Mouse (Mus musculus) bone marrow, adult 2 months (tissue): ENCODE results near the gene Tfcp2. TPM values are rescaled to one million over a fixed set of nuclear protein-coding genes. Genes with fewer than 3 reads are reported as not detected.
"Not testable (repeated sequence)": the region's sequence is repeated elsewhere in the genome, so short reads cannot be mapped to it uniquely, and the experiment has no call there.

Experiments
- H3K27ac ChIP-seq: fragments of 200-500 bp; 2 replicates; pipeline ENCODE4 v1.5.1; 2012; ENCODE audit warnings: low read depth, mild to moderate bottlenecking, control low read depth, inconsistent platforms, low read length; ENCODE audit not compliant: control insufficient read depth, poor library complexity, insufficient read depth
- H3K4me1 ChIP-seq: fragments of 200-500 bp; 2 replicates; pipeline ENCODE4 v1.6.1; 2011; ENCODE audit warnings: low read length; ENCODE audit not compliant: control insufficient read depth, insufficient read depth
- H3K4me3 ChIP-seq: fragments of 200-500 bp; replicated peaks from 2 replicates; pipeline ENCODE3; 2011; ENCODE audit warnings: mild to moderate bottlenecking, low read depth, low read length, control low read depth; ENCODE audit not compliant: control insufficient read depth
- CTCF ChIP-seq: fragments of 200-500 bp; IDR thresholded peaks from 2 replicates; pipeline ENCODE4 v1.5.1; 2011; ENCODE audit warnings: low read length, control low read depth; ENCODE audit not compliant: control insufficient read depth, insufficient read depth
- POLR2A ChIP-seq: fragments of 200-500 bp; IDR thresholded peaks from 2 replicates; pipeline ENCODE4 v1.6.1; 2011; ENCODE audit warnings: low read depth, mild to moderate bottlenecking, control low read depth, low read length, borderline replicate concordance; ENCODE audit not compliant: control insufficient read depth
- WGBS: fragments of 180-500 bp; shearing (Covaris S2); methylation state at CpG from one replicate; pipeline ENCODE4 v1.1.7; 2018; 5-methylcytosine and 5-hydroxymethylcytosine counted together
- polyA plus RNA-seq: library from polyadenylated mRNA; stranded (reverse); fragments of >200 nt; gene quantifications from 2 replicates; pipeline ENCODE4 v1.2.4, GENCODE M21; 2011; ENCODE audit warnings: low replicate concordance; ENCODE audit not compliant: missing spikeins, insufficient read depth, insufficient read length

Tfcp2 gene
- polyA plus RNA-seq, 1 experiment, result 11.8 TPM

DNA sequence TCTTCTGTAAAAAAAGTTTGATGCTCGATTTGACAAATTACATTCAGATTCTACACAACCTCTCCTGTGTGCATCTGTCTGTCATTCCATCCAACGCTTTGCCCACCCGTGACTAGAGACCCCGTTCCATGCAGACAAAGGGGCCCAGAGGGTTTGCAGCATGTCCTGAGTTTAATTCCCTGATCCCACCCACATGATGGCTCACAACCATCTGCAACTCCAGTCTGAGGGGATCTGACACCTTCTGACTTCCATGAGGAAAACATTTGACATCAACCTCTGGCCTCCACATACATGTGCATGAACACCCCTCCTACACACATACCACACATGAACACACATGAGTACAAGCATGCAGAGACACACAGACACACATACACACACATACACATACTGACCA, 10.4 kb downstream of the Tfcp2 start:
- H3K4me1 ChIP-seq, result no peaks in the 10 kb centered on the region; the same call in 1 of the 2 replicates
- H3K4me3 ChIP-seq, result no peak overlapping the region
- 68% methylated on average over 4 of the region's 4 CpGs for WGBS
- no peak overlapping the region for H3K27ac ChIP-seq
- TF ChIP-seq POLR2A (no peak), CTCF (no peak)

DNA sequence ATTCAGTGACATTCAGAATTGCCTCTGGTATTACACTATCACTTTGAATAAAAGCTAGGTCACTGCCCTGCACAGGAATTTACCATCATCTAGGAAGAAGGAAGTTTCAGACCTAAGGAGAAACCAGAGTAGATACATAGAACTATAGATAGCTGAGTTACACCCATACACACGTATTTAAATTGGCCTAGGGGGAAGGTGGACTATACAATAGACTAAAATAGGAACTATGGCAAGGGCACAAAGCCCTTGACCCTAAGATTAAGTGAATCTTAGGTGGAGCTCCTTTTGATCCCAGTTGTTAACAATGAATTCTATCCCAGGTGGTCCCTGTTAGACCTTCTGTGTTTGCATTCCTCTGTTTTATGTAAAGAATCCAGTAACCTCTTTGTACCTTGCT, 10.8 kb downstream of the Tfcp2 start:
- 57% methylated on average over 1 of the region's 1 CpGs for WGBS
- H3K4me1 ChIP-seq, result not testable (repeated sequence)

DNA sequence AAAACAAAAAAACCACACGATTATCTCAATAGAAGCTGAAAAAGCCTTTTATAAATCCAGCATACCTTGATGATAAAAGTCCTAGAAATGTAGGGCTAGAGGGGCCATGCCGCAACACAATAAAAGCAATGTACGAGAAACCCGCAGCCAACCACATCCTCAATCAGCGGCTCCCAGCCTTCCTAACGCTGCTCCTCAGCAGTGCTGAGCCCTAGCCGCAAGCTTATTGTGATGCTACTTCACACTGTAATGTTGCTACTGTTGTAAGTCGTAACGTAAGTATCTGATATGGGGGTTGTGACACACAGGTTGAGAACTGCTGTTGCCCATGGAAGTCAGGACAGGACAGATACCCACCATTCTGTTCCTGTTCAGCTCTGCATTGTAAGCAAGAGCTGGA, 12.4 kb downstream of the Tfcp2 start:
- Histone ChIP-seq H3K4me1 (no peaks in the 10 kb centered on the region; the same call in 1 of the 2 replicates), H3K4me3 (no peak overlapping the region), H3K27ac (no peak overlapping the region)
- WGBS, result 61% methylated on average over 9 of the region's 9 CpGs
- no peak for TF ChIP-seq CTCF
- TF ChIP-seq POLR2A, result no peak

More for the DNA sequence above, 10.8 kb downstream of the Tfcp2 start:
- H3K27ac ChIP-seq, H3K4me3 ChIP-seq: not testable (repeated sequence)

- WGBS, result 66% methylated on average over 6 of the region's 6 CpGs
These were observed 13.9 kb downstream of the Tfcp2 start for GRCm38 (mm10) chr15:100537913-100538312.

DNA sequence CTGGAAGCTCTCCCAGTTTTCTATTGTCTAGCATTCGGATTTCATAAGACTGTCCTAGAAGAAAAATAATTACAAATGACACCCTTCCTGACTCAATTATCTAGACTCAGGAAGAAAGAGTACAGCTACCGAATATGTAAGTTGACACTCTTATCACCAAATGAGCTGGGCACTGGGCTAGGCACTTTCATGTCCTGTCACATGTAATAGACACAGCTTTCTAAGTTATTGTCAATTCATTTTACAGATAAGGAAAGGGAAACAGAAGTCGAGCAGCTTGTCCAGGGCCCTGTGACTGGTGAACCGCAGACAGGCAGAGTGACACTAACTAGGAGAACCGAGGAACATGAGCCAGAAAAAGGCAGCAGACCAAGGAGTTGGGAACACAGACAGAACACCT, 23.9 kb downstream of the Tfcp2 start:
- no peak overlapping the region for H3K4me3 ChIP-seq
- H3K4me1 ChIP-seq, result no peaks in the 10 kb centered on the region
- 70% methylated on average over 5 of the region's 5 CpGs for WGBS
- no peak overlapping the region for H3K27ac ChIP-seq
- TF ChIP-seq POLR2A, result no peak
- TF ChIP-seq CTCF, result no peak

More at GRCm38 (mm10) chr15:100537913-100538312, 13.9 kb downstream of the Tfcp2 start:
- H3K4me1 ChIP-seq, result no peaks in the 10 kb centered on the region
- H3K4me3 ChIP-seq, result no peak overlapping the region
- TF ChIP-seq POLR2A (no peak), CTCF (no peak)
- no peak overlapping the region for H3K27ac ChIP-seq

DNA sequence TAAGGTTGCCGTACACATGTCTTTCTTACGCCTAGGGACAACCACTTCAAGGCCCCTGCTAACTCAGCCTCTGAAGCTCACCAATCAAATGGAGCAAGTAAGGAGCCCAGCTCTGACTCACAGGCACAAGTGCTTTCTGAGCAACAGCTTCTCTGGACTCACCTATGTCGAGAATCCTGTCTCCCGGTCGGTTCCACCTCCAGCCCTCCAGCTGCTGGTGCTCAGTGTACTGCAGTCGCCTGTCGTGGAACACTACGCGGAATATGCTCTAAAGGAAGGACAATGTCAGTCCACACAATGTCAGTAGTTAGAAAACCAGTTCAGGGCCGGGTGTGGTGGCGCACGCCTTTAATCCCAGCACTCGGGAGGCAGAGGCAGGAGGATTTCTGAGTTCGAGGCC, 26.4 kb downstream of the Tfcp2 start:
- Histone ChIP-seq H3K4me1 (no peaks in the 10 kb centered on the region), H3K4me3 (no peak overlapping the region), H3K27ac (no peak overlapping the region)
- TF ChIP-seq CTCF (no peak), POLR2A (no peak)
- 89% methylated on average over 14 of the region's 14 CpGs for WGBS

DNA sequence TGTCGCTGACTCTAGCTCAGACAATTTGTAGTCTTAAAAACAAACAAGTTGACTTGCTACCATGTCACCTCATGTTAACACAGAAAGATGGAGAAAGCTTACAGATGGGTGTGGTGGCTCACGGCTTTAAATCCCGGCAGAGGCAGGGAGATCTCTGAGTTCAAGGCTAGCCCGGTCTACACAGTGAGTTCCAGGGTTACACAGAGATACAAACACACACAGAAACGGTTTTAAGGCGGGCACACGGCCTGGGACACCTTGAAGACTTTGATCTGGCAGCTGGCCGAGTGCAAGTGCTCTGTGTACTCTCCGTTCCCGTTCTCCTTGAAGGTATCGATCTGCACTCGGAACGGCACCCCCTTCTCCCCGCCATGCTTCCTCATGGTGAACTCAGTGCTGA, 31.5 kb downstream of the Tfcp2 start:
- TF ChIP-seq POLR2A (no peak), CTCF (no peak)
- Histone ChIP-seq H3K4me3 (no peak overlapping the region), H3K4me1 (no peaks in the 10 kb centered on the region), H3K27ac (no peak overlapping the region)
- 89% methylated on average over 14 of the region's 14 CpGs for WGBS

DNA sequence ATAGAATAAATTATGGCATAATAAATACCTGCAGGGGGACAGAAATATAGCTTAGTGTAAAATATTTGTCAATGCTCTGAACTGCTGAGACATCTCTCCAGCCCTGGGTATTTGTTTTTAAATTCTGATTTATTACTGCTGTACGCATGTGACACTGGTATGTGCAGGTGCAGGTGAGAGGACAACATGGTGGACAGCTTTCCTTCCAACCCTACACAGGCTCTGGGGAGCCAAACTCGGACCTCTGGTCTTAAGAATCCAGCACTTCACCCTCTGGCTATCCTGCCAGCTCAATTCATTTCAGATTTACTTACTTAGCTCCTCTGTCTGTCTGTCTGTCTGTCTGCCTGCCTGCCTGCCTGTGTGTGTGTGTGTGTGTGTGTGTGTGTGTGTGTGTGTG, 36.7 kb downstream of the Tfcp2 start:
- Histone ChIP-seq H3K4me1 (no peaks in the 10 kb centered on the region), H3K4me3 (no peak overlapping the region), H3K27ac (no peak overlapping the region)
- 91% methylated on average over 2 of the region's 2 CpGs for WGBS
- TF ChIP-seq CTCF, result no peak
- no peak for TF ChIP-seq POLR2A

- no peak overlapping the region for H3K4me3 ChIP-seq
- WGBS, result 64% methylated on average over 4 of the region's 4 CpGs
- no peak overlapping the region for H3K27ac ChIP-seq
- no peak for TF ChIP-seq CTCF
- no peaks in the 10 kb centered on the region for H3K4me1 ChIP-seq
These were observed 38.4 kb downstream of the Tfcp2 start for GRCm38 (mm10) chr15:100513387-100513786.
